Mouse (Mus musculus) hindbrain, embryonic 16.5 days (tissue): Measurements from ENCODE around the gene Notum. TPM values are rescaled to one million over a fixed set of nuclear protein-coding genes. Genes with fewer than 3 reads are reported as not detected.

Experiments
- ATAC-seq: fragments of 200-750 bp; cut with Nextera tagmentation; 2 replicates; pipeline ENCODE4 v1.8.0; 2017; ENCODE audit warnings: moderate TSS enrichment, moderate library complexity
- H3K27ac ChIP-seq: fragments of 300-500 bp; sonication (generic); 2 replicates; pipeline ENCODE4 v1.5.1; 2014; ENCODE audit warnings: low read depth, mild to moderate bottlenecking, control low read depth, low read length, moderate library complexity
- H3K27me3 ChIP-seq: fragments of 300-500 bp; sonication (generic); replicated peaks from 2 replicates; pipeline ENCODE4 v1.6.1; 2014; ENCODE audit warnings: low read length; ENCODE audit not compliant: control insufficient read depth, insufficient read depth
- H3K36me3 ChIP-seq: fragments of 300-500 bp; sonication (generic); 2 replicates; pipeline ENCODE4 v1.6.1; 2014; ENCODE audit warnings: mild to moderate bottlenecking, low read length, moderate library complexity, mixed read lengths; ENCODE audit not compliant: control insufficient read depth, insufficient read depth
- H3K4me1 ChIP-seq: fragments of 300-500 bp; sonication (generic); 2 replicates; pipeline ENCODE4 v1.6.1; 2014; ENCODE audit warnings: low read depth, low read length; ENCODE audit not compliant: control insufficient read depth, insufficient read depth
- H3K4me2 ChIP-seq: fragments of 300-500 bp; sonication (generic); 2 replicates; pipeline ENCODE4 v1.6.1; 2014; ENCODE audit warnings: mild to moderate bottlenecking, low read length, control low read depth, moderate library complexity
- H3K4me3 ChIP-seq: fragments of 300-500 bp; sonication (generic); 2 replicates; pipeline ENCODE4 v1.5.1; 2014; ENCODE audit warnings: mild to moderate bottlenecking, low read length, control low read depth, moderate library complexity
- H3K9ac ChIP-seq: fragments of 300-500 bp; sonication (generic); 2 replicates; pipeline ENCODE4 v1.6.1; 2014; ENCODE audit warnings: low read depth, mild to moderate bottlenecking, control low read depth, low read length, moderate library complexity
- H3K9me3 ChIP-seq: fragments of 300-500 bp; sonication (generic); 2 replicates; pipeline ENCODE4 v1.6.1; 2014; ENCODE audit warnings: mild to moderate bottlenecking, low read length, moderate library complexity; ENCODE audit not compliant: control insufficient read depth
- WGBS: fragments of 180-500 bp; shearing (Covaris S2); extraction: QIAGEN DNeasy Blood & Tissue Kit; methylation state at CpG from one replicate; pipeline ENCODE4 v1.1.7; 2014; 5-methylcytosine and 5-hydroxymethylcytosine counted together
- polyA plus RNA-seq: library from polyadenylated mRNA; unstranded; fragments of >200 nt; fragmentation: Nextera tagmentation; extraction: Ambion mirVana; gene quantifications from 2 replicates; pipeline ENCODE4 v1.2.1, GENCODE M21; 2015

The Notum gene
- polyA plus RNA-seq, 1 experiment from 2014 or later = 3.8 TPM

GRCm38 (mm10) chr11:120615606-120616203 is 45.3 kb downstream of the Notum start:
- H3K27ac ChIP-seq = no peak overlapping the region
- H3K9ac ChIP-seq = peak overlapping the region; percentile 28; the same call in 1 of the 2 replicates
- peaks cover 48% of the 10 kb centered on the region for H3K36me3 ChIP-seq
- no peak overlapping the region for H3K4me3 ChIP-seq
- H3K27me3 ChIP-seq = no peaks in the 10 kb centered on the region
- peak overlapping the region; percentile 58 for H3K4me2 ChIP-seq
- H3K4me1 ChIP-seq = peaks cover 20% of the 10 kb centered on the region
- 96% methylated on average over 11 of the region's 11 CpGs for WGBS
- no peak for ATAC-seq
- H3K9me3 ChIP-seq = no peaks in the 10 kb centered on the region

GRCm38 (mm10) chr11:120615167-120615566 is 45.8 kb downstream of the Notum start:
- H3K27ac ChIP-seq = no peak overlapping the region
- H3K27me3 ChIP-seq = no peaks in the 10 kb centered on the region
- peaks cover 45% of the 10 kb centered on the region for H3K36me3 ChIP-seq
- no peaks in the 10 kb centered on the region for H3K9me3 ChIP-seq
- H3K4me2 ChIP-seq = no peak overlapping the region
- H3K4me3 ChIP-seq = no peak overlapping the region
- 0 out of 2 replicates have a peak overlapping the region, but pooled peaks have one; percentile 19 for H3K9ac ChIP-seq
- ATAC-seq = no peak
- WGBS = 96% methylated on average over 6 of the region's 6 CpGs
- peaks cover 20% of the 10 kb centered on the region for H3K4me1 ChIP-seq

- no peak overlapping the region for H3K4me2 ChIP-seq
- WGBS = 68% methylated on average over 8 of the region's 8 CpGs
- peaks cover 44% of the 10 kb centered on the region for H3K36me3 ChIP-seq
- no peak for ATAC-seq
- H3K27ac ChIP-seq = no peak overlapping the region
- H3K27me3 ChIP-seq = peaks cover 2% of the 10 kb centered on the region; the same call in 1 of the 2 replicates
- H3K9ac ChIP-seq = no peak overlapping the region
- H3K4me1 ChIP-seq = peaks cover 21% of the 10 kb centered on the region
- H3K4me3 ChIP-seq = no peak overlapping the region
- no peaks in the 10 kb centered on the region for H3K9me3 ChIP-seq
These were observed 47.0 kb downstream of the Notum start for GRCm38 (mm10) chr11:120613976-120614375.

- H3K36me3 ChIP-seq = peaks cover 44% of the 10 kb centered on the region
- no peak overlapping the region for H3K4me3 ChIP-seq
- peaks cover 25% of the 10 kb centered on the region for H3K4me1 ChIP-seq
- 86% methylated on average over 10 of the region's 10 CpGs for WGBS
- H3K4me2 ChIP-seq = no peak overlapping the region
- no peaks in the 10 kb centered on the region for H3K9me3 ChIP-seq
- ATAC-seq = no peak
- no peak overlapping the region for H3K9ac ChIP-seq
- H3K27ac ChIP-seq = no peak overlapping the region
- H3K27me3 ChIP-seq = peaks cover 2% of the 10 kb centered on the region; the same call in 1 of the 2 replicates
These were observed 47.4 kb downstream of the Notum start for GRCm38 (mm10) chr11:120613481-120613972.

- ATAC-seq = 0 out of 2 replicates have a peak, but pooled peaks have one; percentile 10
- H3K27me3 ChIP-seq = peaks cover 2% of the 10 kb centered on the region; the same call in 1 of the 2 replicates
- 50% methylated on average over 6 of the region's 6 CpGs for WGBS
- H3K36me3 ChIP-seq = peaks cover 39% of the 10 kb centered on the region
- H3K9ac ChIP-seq = no peak overlapping the region
- no peak overlapping the region for H3K27ac ChIP-seq
- H3K9me3 ChIP-seq = no peaks in the 10 kb centered on the region
- H3K4me1 ChIP-seq = peaks cover 29% of the 10 kb centered on the region
- H3K4me3 ChIP-seq = no peak overlapping the region
- no peak overlapping the region for H3K4me2 ChIP-seq
These were observed 48.2 kb downstream of the Notum start for GRCm38 (mm10) chr11:120612763-120613162.

GRCm38 (mm10) chr11:120610477-120611046 is 50.4 kb downstream of the Notum start:
- Histone ChIP-seq H3K27me3 (peaks cover 2% of the 10 kb centered on the region; the same call in 1 of the 2 replicates), H3K4me2 (no peak overlapping the region), H3K36me3 (peaks cover 39% of the 10 kb centered on the region), H3K9ac (no peak overlapping the region), H3K4me3 (no peak overlapping the region), H3K9me3 (no peaks in the 10 kb centered on the region), H3K27ac (no peak overlapping the region), H3K4me1 (peaks cover 14% of the 10 kb centered on the region)
- ATAC-seq = no peak
- WGBS = 79% methylated on average over 9 of the region's 9 CpGs

GRCm38 (mm10) chr11:120609250-120609649 is 51.7 kb downstream of the Notum start:
- ATAC-seq = no peak
- H3K9ac ChIP-seq = peak overlapping the region; percentile 24; the same call in 1 of the 2 replicates
- no peaks in the 10 kb centered on the region for H3K9me3 ChIP-seq
- peaks cover 38% of the 10 kb centered on the region for H3K36me3 ChIP-seq
- no peak overlapping the region for H3K4me3 ChIP-seq
- no peak overlapping the region for H3K4me2 ChIP-seq
- no peak overlapping the region for H3K27ac ChIP-seq
- peaks cover 2% of the 10 kb centered on the region; the same call in 1 of the 2 replicates for H3K27me3 ChIP-seq
- peaks cover 9% of the 10 kb centered on the region for H3K4me1 ChIP-seq
- WGBS = 44% methylated on average over 8 of the region's 8 CpGs

- ATAC-seq = no peak
- Histone ChIP-seq H3K36me3 (peaks cover 33% of the 10 kb centered on the region), H3K9me3 (no peaks in the 10 kb centered on the region), H3K4me1 (peaks cover 9% of the 10 kb centered on the region), H3K27me3 (peaks cover 2% of the 10 kb centered on the region; the same call in 1 of the 2 replicates), H3K9ac (peak within 1 kb of the TSS; percentile 53), H3K4me2 (peak within 1 kb of the TSS; percentile 48), H3K4me3 (no peak within 1 kb of the TSS), H3K27ac (no peak within 1 kb of the TSS)
- WGBS = 10% methylated on average over 45 of the region's 45 CpGs
These were observed 52.5 kb downstream of the Notum start, which contains the start of gene Npb for GRCm38 (mm10) chr11:120608241-120609034. Gene Npb, plus strand, starts transcription at chr11:120608477.

- Histone ChIP-seq H3K27ac (no peak overlapping the region), H3K4me3 (no peak overlapping the region), H3K27me3 (peaks cover 2% of the 10 kb centered on the region; the same call in 1 of the 2 replicates), H3K4me1 (peaks cover 9% of the 10 kb centered on the region), H3K9ac (no peak overlapping the region), H3K4me2 (no peak overlapping the region), H3K9me3 (no peaks in the 10 kb centered on the region), H3K36me3 (peaks cover 28% of the 10 kb centered on the region)
- no peak for ATAC-seq
- 76% methylated on average over 4 of the region's 4 CpGs for WGBS
These were observed 54.2 kb downstream of the Notum start for GRCm38 (mm10) chr11:120606764-120607163.
